Mouse (Mus musculus) cortical plate, adult 2 months (tissue): ENCODE measurements around the gene Vmn2r118.

Experiments used
- CTCF ChIP-seq: fragments of 200-500 bp; IDR thresholded peaks from 2 replicates; pipeline ENCODE4 v1.5.1; 2011; ENCODE audit warnings: mild to moderate bottlenecking, control low read depth, low read length; ENCODE audit not compliant: insufficient read depth; ENCODE audit errors: extremely low read depth
- POLR2A ChIP-seq: fragments of 200-500 bp; IDR thresholded peaks from 2 replicates; pipeline ENCODE4 v1.6.1; 2011; ENCODE audit warnings: mild to moderate bottlenecking, low read length, control low read depth; ENCODE audit not compliant: insufficient read depth; ENCODE audit errors: extremely low read depth

- TF ChIP-seq CTCF (no peak), POLR2A (no peak)
Measured at GRCm38 (mm10) chr17:55625092-55625491, at the start of gene Vmn2r118.
